Mouse (Mus musculus) myocyte (in vitro differentiated cells): ENCODE measurements around the gene Cbfa2t3.

ENCODE experiments used
- CEBPB ChIP-seq: IDR thresholded peaks from 2 replicates; pipeline ENCODE4 v1.6.1; 2011; ENCODE audit warnings: mild to moderate bottlenecking, moderate library complexity; ENCODE audit not compliant: poor library complexity, insufficient read depth, severe bottlenecking
- MYOD1 ChIP-seq, 3 experiments: IDR thresholded peaks; one replicate each; pipeline ENCODE4 v1.6.1; 2011; ENCODE audit warnings: control low read depth in 2 of 3, low read depth in 2 of 3, mild to moderate bottlenecking in 2 of 3, moderate library complexity in 1 of 3; ENCODE audit not compliant: insufficient read length in 2 of 3, control insufficient read depth in 1 of 3
- POLR2A ChIP-seq: IDR thresholded peaks from one replicate; pipeline ENCODE4 v1.6.1; 2011; ENCODE audit warnings: low read depth, mild to moderate bottlenecking, control low read depth, moderate library complexity; ENCODE audit not compliant: insufficient read length
- TCF12 ChIP-seq: IDR thresholded peaks from one replicate; pipeline ENCODE4 v1.6.1; 2011; ENCODE audit warnings: mild to moderate bottlenecking, control low read depth; ENCODE audit not compliant: poor library complexity, insufficient read depth, severe bottlenecking
- TCF3 ChIP-seq: IDR thresholded peaks from one replicate; pipeline ENCODE4 v1.6.1; 2011; ENCODE audit warnings: low read depth, control low read depth; ENCODE audit not compliant: insufficient read length
- USF1 ChIP-seq: IDR thresholded peaks from one replicate; pipeline ENCODE4 v1.6.1; 2011; ENCODE audit warnings: low read depth, mild to moderate bottlenecking, control low read depth, moderate library complexity

DNA sequence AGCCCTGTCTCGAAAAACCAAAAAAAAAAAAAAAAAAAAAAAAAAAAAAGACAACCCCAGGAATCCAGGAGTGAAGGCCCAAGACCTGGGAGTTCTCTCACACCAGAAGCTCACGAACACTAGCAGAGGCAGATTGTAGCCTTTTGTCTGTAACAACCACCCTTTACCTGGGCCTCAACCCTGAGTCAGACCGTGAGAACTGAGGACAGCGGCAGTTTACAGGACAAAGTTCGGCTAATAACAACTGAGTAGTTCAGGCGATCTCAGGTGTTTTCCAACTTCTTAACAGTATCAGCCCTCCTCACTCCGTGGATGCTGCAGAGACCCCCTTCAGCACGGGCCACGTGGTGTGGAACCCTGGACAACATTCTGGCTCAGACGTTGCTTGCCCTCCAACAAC, 112.2 kb downstream of the Cbfa2t3 start:
- no peak for TF ChIP-seq POLR2A
- no peak for TF ChIP-seq TCF3
- TF ChIP-seq CEBPB: no peak
- TF ChIP-seq TCF12: no peak
- no peak for TF ChIP-seq USF1
- TF ChIP-seq MYOD1 (IDR thresholded peaks at IDR 0.05; ENCODE audit: control insufficient read depth in 1 of 3, insufficient read length in 2 of 3, low read depth in 2 of 3): no peak
